Mouse (Mus musculus): ENCODE measurements around the gene Serpina1f.
A peak's percentile ranks its signal among the peaks of the same experiment; 100 is the strongest.

- TF ChIP-seq CTCF (conservative IDR thresholded peaks at IDR 0.05; ENCODE audit: insufficient read depth, insufficient read length, low read depth, low read length): peak; percentile 68
- no peak for TF ChIP-seq POLR2A (IDR thresholded peaks at IDR 0.05; ENCODE audit: low read depth, low read length)
Measured at GRCm38 (mm10) chr12:103711537-103711936, 16.2 kb upstream of the Serpina1f start.

All from kidney, adult 2 months (tissue).